Mouse (Mus musculus) ES-Bruce4 (cell line): ENCODE data around the gene Vsig10. TPM values are rescaled to one million over a fixed set of nuclear protein-coding genes. Genes with fewer than 3 reads are reported as not detected.
"Not testable (repeated sequence)": the region's sequence is repeated elsewhere in the genome, so short reads cannot be mapped to it uniquely, and the experiment has no call there.

ENCODE experiments used
- H3K27ac ChIP-seq: 2 replicates; pipeline ENCODE4 v1.5.1; 2012; ENCODE audit warnings: low read length, inconsistent platforms; ENCODE audit not compliant: insufficient read depth
- H3K27me3 ChIP-seq: 2 replicates; pipeline ENCODE4 v1.6.1; 2012; ENCODE audit warnings: mild to moderate bottlenecking, low read length, inconsistent platforms; ENCODE audit not compliant: control insufficient read depth, poor library complexity, insufficient read depth, severe bottlenecking
- H3K36me3 ChIP-seq: 2 replicates; pipeline ENCODE4 v1.6.1; 2012; ENCODE audit warnings: inconsistent platforms, mild to moderate bottlenecking, low read length, moderate library complexity; ENCODE audit not compliant: control insufficient read depth, poor library complexity, insufficient read depth, severe bottlenecking
- H3K4me1 ChIP-seq: one replicate; pipeline ENCODE4 v1.8.1; 2011; ENCODE audit warnings: low read length; ENCODE audit not compliant: control insufficient read depth, insufficient read depth
- H3K4me3 ChIP-seq: 2 replicates; pipeline ENCODE4 v1.5.1; 2011; ENCODE audit warnings: low read depth, mild to moderate bottlenecking, low read length
- H3K9ac ChIP-seq: 2 replicates; pipeline ENCODE4 v1.6.1; 2012; ENCODE audit warnings: low read depth, mild to moderate bottlenecking, inconsistent platforms; ENCODE audit not compliant: poor library complexity, severe bottlenecking
- H3K9me3 ChIP-seq: replicated peaks from 2 replicates; pipeline ENCODE4 v1.6.1; 2012; ENCODE audit warnings: mild to moderate bottlenecking, low read length, inconsistent platforms; ENCODE audit not compliant: control insufficient read depth, poor library complexity, insufficient read depth, severe bottlenecking
- CTCF ChIP-seq: IDR thresholded peaks from one replicate; pipeline ENCODE4 v1.8.1; 2011; ENCODE audit warnings: low read depth, low read length
- EP300 ChIP-seq: IDR thresholded peaks from 2 replicates; pipeline ENCODE4 v1.6.1; 2011; ENCODE audit warnings: low read depth, low read length; ENCODE audit not compliant: insufficient read depth
- POLR2A ChIP-seq: IDR thresholded peaks from one replicate; pipeline ENCODE4 v1.8.1; 2011; ENCODE audit warnings: low read length; ENCODE audit not compliant: insufficient read depth
- polyA plus RNA-seq: library from polyadenylated mRNA; stranded (reverse); fragments of >200 nt; gene quantifications from 2 replicates; pipeline ENCODE4 v1.2.4, GENCODE M21; 2011; ENCODE audit warnings: low read depth; ENCODE audit not compliant: missing spikeins, insufficient read depth, insufficient read length

Vsig10 gene
- polyA plus RNA-seq, 1 experiment: 15.7 TPM

DNA sequence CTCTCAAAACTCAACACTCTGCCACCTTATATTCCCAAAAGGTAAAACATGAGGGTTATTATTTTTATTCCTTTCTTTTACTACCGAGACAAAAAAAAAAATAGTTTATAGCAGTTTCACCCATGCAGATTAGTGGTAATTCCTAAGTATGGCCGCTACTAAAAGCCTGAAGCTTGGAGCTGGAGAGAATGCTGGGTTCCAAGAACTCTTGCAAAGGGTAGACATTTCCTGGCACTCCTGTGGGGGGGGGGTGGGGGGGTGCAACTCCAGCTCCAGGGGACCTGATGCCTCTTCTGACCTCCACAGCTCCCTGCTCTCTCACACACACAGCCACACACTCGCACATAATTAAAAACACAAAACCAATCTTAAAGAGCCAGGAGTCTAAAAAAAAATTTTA is 32.6 kb upstream of the Vsig10 start:
- no peaks in the 10 kb centered on the region for H3K9me3 ChIP-seq
- no peak overlapping the region for H3K27ac ChIP-seq
- no peaks in the 10 kb centered on the region for H3K27me3 ChIP-seq
- peaks cover 26% of the 10 kb centered on the region for H3K36me3 ChIP-seq
- H3K4me1 ChIP-seq: no peaks in the 10 kb centered on the region
- H3K9ac ChIP-seq: peak overlapping the region; percentile 84
- TF ChIP-seq CTCF: no peak
- no peak for TF ChIP-seq EP300
- no peak for TF ChIP-seq POLR2A
- H3K4me3 ChIP-seq: peak overlapping the region; percentile 99

DNA sequence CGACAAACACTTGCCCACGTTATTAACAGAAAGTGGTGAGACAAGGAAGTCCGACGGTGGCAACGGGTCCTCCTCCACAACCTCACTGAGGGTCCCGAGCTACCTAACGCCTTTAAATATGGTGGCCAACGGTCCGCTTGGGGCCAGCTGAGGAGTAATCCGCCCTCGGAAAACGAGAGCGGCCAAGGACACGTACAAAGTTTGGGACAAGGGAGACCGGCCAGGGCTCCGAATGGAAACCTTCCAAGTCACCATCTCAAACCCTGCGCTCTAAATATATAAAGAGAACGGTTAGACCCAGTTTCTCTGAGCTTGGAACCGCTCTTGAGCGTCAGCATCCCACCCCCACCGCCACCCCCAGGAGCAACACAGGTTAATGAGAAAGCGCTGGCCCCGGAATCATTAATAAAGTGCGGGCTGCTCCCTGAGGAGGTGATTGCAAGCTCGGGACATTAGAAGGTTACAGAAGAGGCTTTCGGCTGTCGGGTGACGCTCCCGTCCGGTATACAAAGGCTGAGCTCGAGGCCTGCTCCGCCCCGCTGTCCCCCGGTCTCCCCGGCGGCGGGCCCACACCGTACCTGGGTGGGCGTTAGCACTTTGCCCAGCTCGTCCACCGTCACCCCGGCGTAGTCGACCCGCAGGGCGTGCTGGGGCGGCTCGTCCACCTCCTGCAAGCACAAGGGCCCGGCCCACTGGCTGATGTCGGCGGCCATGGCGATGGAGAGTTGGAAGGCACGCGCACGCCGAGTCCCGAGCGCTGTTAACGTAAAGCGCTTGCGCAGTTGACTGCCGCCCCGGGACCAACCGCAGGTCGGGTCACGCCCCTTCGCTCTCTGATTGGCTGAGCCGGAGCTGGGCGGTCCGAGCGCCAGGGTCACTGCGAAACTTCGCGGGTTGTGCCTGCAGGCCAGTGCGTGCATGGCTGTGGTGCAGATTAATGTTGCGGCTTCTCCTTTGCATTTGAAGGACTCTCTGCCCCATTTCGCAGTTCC is 31.8 kb upstream of the Vsig10 start, which contains the start of gene Pebp1:
Gene Pebp1 (minus strand): TSS at position 795 of the 992 bp plus-strand sequence.
- Histone ChIP-seq H3K27me3 (no peaks in the 10 kb centered on the region), H3K4me1 (no peaks in the 10 kb centered on the region), H3K9me3 (no peaks in the 10 kb centered on the region), H3K27ac (no peak within 1 kb of the TSS), H3K4me3 (peak within 1 kb of the TSS; percentile 99), H3K9ac (peak within 1 kb of the TSS; percentile 84), H3K36me3 (peaks cover 18% of the 10 kb centered on the region)
- TF ChIP-seq POLR2A: peak; percentile 61
- no peak for TF ChIP-seq CTCF

DNA sequence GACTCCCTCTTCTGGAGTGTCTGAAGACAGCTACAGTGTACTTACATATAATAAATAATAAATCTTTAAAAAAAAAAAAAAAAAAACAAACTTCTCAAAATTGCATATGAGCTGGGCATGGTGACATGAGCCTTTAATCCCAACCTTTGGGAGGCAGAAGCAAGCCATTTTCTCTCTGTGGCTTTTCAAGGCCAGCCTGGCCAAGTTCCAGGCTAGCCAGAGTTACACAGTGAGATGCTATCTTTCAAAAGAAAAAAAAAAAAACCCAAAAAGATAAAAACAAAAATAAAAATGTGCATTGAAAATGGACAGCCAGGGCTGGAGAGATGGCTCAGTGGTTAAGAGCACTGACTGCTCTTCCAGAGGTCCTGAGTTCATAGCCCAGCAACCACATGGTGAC is 29.2 kb upstream of the Vsig10 start:
- peaks cover 9% of the 10 kb centered on the region for H3K36me3 ChIP-seq
- H3K27ac ChIP-seq: no peak overlapping the region
- H3K9ac ChIP-seq: no peak overlapping the region
- H3K4me1 ChIP-seq: no peaks in the 10 kb centered on the region
- TF ChIP-seq EP300 (no peak), CTCF (no peak), POLR2A (no peak)
- H3K9me3 ChIP-seq: no peaks in the 10 kb centered on the region
- no peaks in the 10 kb centered on the region for H3K27me3 ChIP-seq
- no peak overlapping the region for H3K4me3 ChIP-seq

- Histone ChIP-seq H3K9me3 (peaks cover under 1% of the 10 kb centered on the region; the same call in 1 of the 2 replicates), H3K27me3 (no peaks in the 10 kb centered on the region), H3K4me3 (no peak overlapping the region), H3K9ac (no peak overlapping the region), H3K36me3 (peaks cover 5% of the 10 kb centered on the region), H3K4me1 (no peaks in the 10 kb centered on the region), H3K27ac (no peak overlapping the region)
- TF ChIP-seq CTCF: no peak
- TF ChIP-seq EP300: no peak
- TF ChIP-seq POLR2A: no peak
Measured at GRCm38 (mm10) chr5:117290081-117290480, 28.8 kb upstream of the Vsig10 start.

DNA sequence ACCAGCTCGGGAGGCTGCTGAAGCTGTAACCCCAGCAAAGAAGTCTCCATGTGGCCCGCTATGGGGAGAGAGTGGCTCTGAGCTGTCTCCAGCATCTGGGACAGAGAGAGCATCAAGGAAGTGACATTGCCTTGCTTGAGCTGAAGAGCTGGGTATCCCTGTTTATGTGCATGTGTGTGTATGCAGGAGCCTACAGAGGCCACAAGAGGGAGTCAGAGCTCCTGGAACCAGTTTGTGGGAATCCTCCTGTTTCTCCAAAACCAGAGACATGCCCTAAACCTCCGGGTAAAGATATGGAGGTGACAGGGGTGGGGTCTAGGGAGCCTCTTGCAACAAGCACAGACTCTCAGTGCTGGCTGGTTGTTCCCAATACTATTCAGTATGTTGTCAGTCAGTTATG is 27.6 kb upstream of the Vsig10 start:
- peaks cover 3% of the 10 kb centered on the region; the same call in 1 of the 2 replicates for H3K9me3 ChIP-seq
- TF ChIP-seq POLR2A: no peak
- peak; percentile 48 for TF ChIP-seq CTCF
- no peak for TF ChIP-seq EP300
- no peaks in the 10 kb centered on the region for H3K36me3 ChIP-seq
- H3K27ac ChIP-seq: no peak overlapping the region
- no peak overlapping the region for H3K9ac ChIP-seq
- H3K4me3 ChIP-seq: no peak overlapping the region
- no peaks in the 10 kb centered on the region for H3K27me3 ChIP-seq
- H3K4me1 ChIP-seq: no peaks in the 10 kb centered on the region

DNA sequence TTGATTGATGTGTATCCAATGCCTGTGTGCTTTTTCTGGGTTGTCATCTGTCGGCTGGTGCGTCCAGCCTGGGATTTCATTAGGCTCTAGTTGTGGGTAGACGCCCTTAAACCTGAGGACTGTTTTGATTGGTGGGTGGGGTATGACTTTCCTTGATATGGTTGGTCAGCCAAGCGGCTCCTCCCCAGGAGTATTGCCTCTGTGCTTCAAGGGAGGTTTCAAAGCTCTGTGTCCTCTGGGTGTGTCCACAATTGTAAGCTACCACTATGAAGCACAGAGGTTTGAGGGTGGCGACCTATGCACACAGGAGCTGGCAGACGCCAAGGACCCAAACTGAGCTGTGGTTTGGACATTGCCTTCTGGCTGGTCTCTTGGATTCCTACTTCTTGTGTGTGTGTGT is 26.3 kb upstream of the Vsig10 start:
- no peaks in the 10 kb centered on the region for H3K4me1 ChIP-seq
- TF ChIP-seq EP300: no peak
- no peak for TF ChIP-seq POLR2A
- TF ChIP-seq CTCF: no peak

GRCm38 (mm10) chr5:117293776-117294175 is 25.1 kb upstream of the Vsig10 start:
- not testable (repeated sequence) for H3K27ac ChIP-seq, H3K27me3 ChIP-seq, H3K9me3 ChIP-seq, H3K36me3 ChIP-seq, H3K9ac ChIP-seq, H3K4me1 ChIP-seq, H3K4me3 ChIP-seq

More for the DNA sequence above, 26.3 kb upstream of the Vsig10 start:
- no peaks in the 10 kb centered on the region for H3K36me3 ChIP-seq
- peak overlapping the region; percentile 29; the same call in 1 of the 2 replicates for H3K4me3 ChIP-seq
- peaks cover 3% of the 10 kb centered on the region; the same call in 1 of the 2 replicates for H3K9me3 ChIP-seq
- no peak overlapping the region; the same call in 1 of the 2 replicates for H3K27ac ChIP-seq
- H3K27me3 ChIP-seq: no peaks in the 10 kb centered on the region
- no peak overlapping the region for H3K9ac ChIP-seq
